Mouse (Mus musculus) kidney, embryonic 15.5 days (tissue): ENCODE results near the gene Dusp9. TPM values are rescaled to one million over a fixed set of nuclear protein-coding genes. Genes with fewer than 3 reads are reported as not detected.

Experiments
- polyA plus RNA-seq: library from polyadenylated mRNA; unstranded; fragments of >200 nt; fragmentation: Nextera tagmentation; extraction: Ambion mirVana; gene quantifications from 2 replicates; pipeline ENCODE4 v1.2.1, GENCODE M21; 2015

The Dusp9 gene
- polyA plus RNA-seq, 1 experiment from 2014 or later, result 29.3 TPM

Other genes starting within 250 kb of the Dusp9 start
- gene Gm18336, start 240.7 kb upstream of the Dusp9 start, polyA plus RNA-seq, result not detected in 2 replicates
- 0.06 TPM in 1 of 2 replicates, not detected in the other for gene Zfp92, start 228.3 kb upstream of the Dusp9 start, polyA plus RNA-seq
- 0.26 TPM in 1 of 2 replicates, not detected in the other for gene Trex2, start 204.1 kb upstream of the Dusp9 start, polyA plus RNA-seq
- 66.0 and 71.5 TPM in 2 replicates for gene Haus7, start 180.4 kb upstream of the Dusp9 start, polyA plus RNA-seq
- gene Bgn, start 155.8 kb upstream of the Dusp9 start, polyA plus RNA-seq, result 90.8 and 96.4 TPM in 2 replicates
- 0.31 and 0.36 TPM in 2 replicates for gene Atp2b3, start 136.3 kb upstream of the Dusp9 start, polyA plus RNA-seq
- 14.5 and 17.3 TPM in 2 replicates for gene Pnck, start 20.7 kb downstream of the Dusp9 start, polyA plus RNA-seq
- 7.1 and 7.9 TPM in 2 replicates for gene Slc6a8, start 33.7 kb downstream of the Dusp9 start, polyA plus RNA-seq
- gene Bcap31, start 76.8 kb downstream of the Dusp9 start, polyA plus RNA-seq, result 256 and 267 TPM in 2 replicates
- gene Abcd1, start 77.2 kb downstream of the Dusp9 start, polyA plus RNA-seq, result 12.4 and 15.2 TPM in 2 replicates
- gene Plxnb3, start 117.7 kb downstream of the Dusp9 start, polyA plus RNA-seq, result 0.14 and 0.44 TPM in 2 replicates
- gene Srpk3, start 135.0 kb downstream of the Dusp9 start, polyA plus RNA-seq, result 5.2 and 8.1 TPM in 2 replicates
- gene Idh3g, start 147.5 kb downstream of the Dusp9 start, polyA plus RNA-seq, result 224 and 234 TPM in 2 replicates
- gene Ssr4, start 147.6 kb downstream of the Dusp9 start, polyA plus RNA-seq, result 176 and 184 TPM in 2 replicates
- gene Pdzd4, start 185.6 kb downstream of the Dusp9 start, polyA plus RNA-seq, result 0.80 and 0.92 TPM in 2 replicates